Mouse (Mus musculus) mouse embryonic stem cell (cell line): Measurements from ENCODE around the gene Tmem138.

Source experiments
- in situ Hi-C, 2 experiments: fragments of 300-500 bp; cut with MboI; formaldehyde crosslinking; loops; 1 replicate in 1 of 2; 3 replicates in 1 of 2; pipeline ENCODE4 v1.14.3; 2019 to 2020; ENCODE audit warnings: low sequenced_read_pairs in 2 of 2, low pct_unique_long_range_greater_than_20kb in 1 of 2, mixed read lengths in 1 of 2; ENCODE audit not compliant: unreplicated experiment in 1 of 2

The Tmem138 gene

DNA sequence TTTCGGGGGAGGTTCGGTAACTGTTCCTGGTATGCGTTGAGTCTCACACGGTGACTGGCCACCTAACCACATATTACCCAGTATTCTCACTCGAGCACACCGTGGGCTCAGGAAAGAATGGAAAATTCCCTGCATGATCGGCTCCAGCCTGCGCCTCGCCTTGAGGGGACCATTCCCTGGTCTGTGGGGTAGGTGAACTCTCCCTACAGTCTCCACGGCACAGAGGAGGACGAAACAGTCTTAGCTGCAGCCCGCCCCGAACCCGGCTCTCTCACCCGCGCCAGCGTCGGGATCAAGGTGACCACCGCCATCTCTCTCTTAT lies 52.4 kb downstream of the Tmem138 start:
- in situ Hi-C loops, result no loop called here

DNA sequence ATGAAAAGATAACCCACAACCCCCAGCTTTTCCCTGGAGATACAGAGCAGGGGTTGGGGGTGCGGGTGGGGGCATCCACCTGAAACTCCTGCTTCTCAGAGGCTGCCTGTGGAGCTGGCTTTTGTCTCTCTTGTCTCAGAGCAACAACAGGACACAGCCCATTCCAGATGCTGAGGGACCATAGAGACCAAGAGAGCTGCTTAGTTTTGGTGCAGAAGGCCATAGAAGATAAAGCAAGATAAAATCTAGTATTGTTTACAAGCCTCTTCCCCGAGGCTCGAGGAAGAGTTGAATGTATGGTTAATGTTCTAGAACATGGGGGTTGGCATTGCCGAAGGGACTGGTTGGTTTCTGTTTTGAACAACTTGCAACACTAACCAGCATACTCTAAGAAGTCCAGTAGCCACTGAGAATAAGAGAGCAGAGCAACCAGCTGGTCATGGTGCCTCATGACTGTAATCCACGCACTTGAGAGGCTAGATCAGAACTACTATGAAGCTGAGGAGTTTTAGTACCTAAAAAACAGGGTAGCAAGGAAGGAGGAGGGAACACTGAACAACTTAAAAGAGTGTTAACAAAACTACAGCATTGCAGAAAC lies 53.6 kb downstream of the Tmem138 start:
- in situ Hi-C loops, result no loop called here

DNA sequence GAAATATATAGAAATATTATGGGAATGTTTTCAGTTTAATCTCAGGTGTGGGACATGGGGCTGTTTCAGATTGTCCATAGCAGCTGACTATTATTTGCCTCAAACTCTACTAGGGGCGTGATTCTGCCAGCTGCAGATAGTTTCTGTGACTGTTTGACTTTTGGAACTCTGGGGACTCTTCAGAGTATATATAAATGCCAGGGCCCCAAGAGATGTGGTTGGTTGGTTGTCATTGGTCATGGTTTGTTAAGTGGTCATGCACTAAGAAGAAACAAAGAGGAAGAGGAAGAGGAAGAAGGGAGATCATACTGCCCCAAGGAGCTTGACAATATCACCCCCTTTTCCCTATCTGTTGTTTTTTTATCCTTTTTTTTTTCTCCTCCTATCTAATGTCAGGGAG lies 55.2 kb downstream of the Tmem138 start:
- in situ Hi-C loops, result no loop called here
